Mouse (Mus musculus): ENCODE data around the gene Prkn. TPM values are rescaled to one million over a fixed set of nuclear protein-coding genes. Genes with fewer than 3 reads are reported as not detected.

Gene Prkn
- polyA plus RNA-seq, 1 experiment from 2014 or later = 2.8 TPM

DNA sequence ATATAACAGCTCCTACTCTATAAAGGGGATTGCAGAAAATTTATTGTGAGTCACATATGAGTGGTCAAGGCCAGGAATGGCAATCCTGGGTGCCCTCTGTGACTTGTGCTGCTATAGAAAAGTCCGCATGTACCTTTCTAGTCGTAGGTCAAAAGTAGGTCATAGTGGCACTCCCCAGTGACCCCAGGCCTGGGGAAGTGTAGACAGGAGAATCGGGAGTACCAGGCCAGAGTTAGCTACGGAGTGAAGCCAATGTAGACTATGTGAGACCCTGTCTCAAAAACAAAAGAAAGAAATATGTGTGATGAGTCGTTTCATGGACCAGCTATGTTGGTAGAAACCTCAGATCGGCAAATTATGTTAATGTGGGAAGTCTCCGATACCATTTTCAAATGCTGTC is 1206.8 kb downstream of the Prkn start:
- Histone ChIP-seq H3K4me2 (replicated peaks) (no peak overlapping the region), H3K4me1 (peaks cover 20% of the 10 kb centered on the region), H3K4me3 (replicated peaks) (no peak overlapping the region), H3K27ac (replicated peaks) (no peak overlapping the region), H3K27me3 (0 out of 2 replicates have a peak, but pooled peaks cover 3% of the 10 kb centered on the region), H3K9me3 (replicated peaks) (no peaks in the 10 kb centered on the region), H3K9ac (no peak overlapping the region), H3K36me3 (no peaks in the 10 kb centered on the region)
- 63% methylated on average over 7 of the region's 7 CpGs for WGBS
- ATAC-seq (ENCODE audit: insufficient number of reproducible peaks, low FRiP score, low TSS enrichment, low read depth) = no peak

DNA sequence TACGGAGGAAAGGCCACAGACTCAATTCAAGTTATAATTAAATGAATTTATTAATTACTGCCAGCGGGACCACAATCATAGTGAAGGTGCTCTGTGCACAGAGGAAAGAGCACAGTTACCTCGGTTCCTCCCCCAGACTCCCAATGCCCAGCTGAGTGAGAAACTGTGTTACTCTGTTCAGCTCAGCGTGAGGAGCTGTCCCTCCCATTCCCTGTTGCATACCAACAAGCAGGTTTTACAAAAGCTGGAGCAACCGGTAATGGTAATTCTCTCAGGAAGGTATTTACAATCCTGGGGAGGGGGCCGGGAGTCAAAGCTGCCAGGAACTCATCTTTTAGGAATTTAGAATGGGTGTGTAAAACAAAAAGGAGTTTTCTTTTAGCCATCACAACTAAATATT is 1207.3 kb downstream of the Prkn start:
- no peaks in the 10 kb centered on the region for H3K9me3 ChIP-seq (replicated peaks)
- no peak overlapping the region for H3K27ac ChIP-seq (replicated peaks)
- no peak overlapping the region for H3K9ac ChIP-seq
- 0 out of 2 replicates have a peak, but pooled peaks cover 3% of the 10 kb centered on the region for H3K27me3 ChIP-seq
- H3K4me2 ChIP-seq (replicated peaks) = no peak overlapping the region
- no peak for ATAC-seq (ENCODE audit: insufficient number of reproducible peaks, low FRiP score, low TSS enrichment, low read depth)
- H3K4me1 ChIP-seq = peaks cover 18% of the 10 kb centered on the region
- no peak overlapping the region for H3K4me3 ChIP-seq (replicated peaks)
- 25% methylated on average over 6 of the region's 6 CpGs for WGBS
- no peaks in the 10 kb centered on the region for H3K36me3 ChIP-seq

DNA sequence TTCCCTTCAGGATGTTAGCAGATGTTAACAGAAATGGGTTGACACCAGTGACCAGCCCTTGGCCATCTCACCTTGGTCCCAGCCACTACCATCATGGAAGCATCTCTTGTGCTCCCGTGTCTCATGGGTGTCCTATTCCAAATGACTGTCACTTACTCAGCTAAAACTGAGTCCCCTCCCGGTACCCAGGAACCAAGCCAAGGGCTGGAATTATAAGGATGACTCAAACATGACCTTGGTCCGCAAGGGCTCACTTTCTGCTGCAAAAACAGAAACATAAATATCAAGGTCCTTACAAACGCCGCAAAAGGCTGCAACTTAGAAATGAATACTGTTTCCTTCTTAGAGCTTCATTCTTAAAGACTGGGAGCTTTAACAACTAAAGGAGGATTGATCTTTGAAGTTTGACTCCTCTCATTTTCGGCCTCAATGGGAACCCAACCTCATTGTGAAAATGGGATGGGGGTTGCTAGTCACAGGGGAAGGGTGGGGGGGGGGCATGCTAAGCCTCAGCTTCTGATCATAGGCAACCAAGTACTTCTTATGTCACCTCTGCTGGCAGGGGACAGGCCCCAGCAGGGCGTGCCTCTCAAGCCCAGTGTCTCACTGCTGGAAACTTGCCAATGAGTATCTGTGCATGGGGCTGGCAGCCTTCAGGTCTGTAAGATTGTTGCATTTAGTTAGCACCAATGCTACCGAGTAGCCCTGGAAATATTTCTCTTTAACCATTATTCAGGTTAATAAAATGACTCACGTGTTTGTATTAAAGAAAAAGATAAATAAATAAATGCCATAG is 1208.7 kb downstream of the Prkn start:
- H3K27me3 ChIP-seq = no peaks in the 10 kb centered on the region
- 63% methylated on average over 9 of the region's 9 CpGs for WGBS
- no peak overlapping the region for H3K4me3 ChIP-seq (replicated peaks)
- H3K4me1 ChIP-seq = peaks cover 14% of the 10 kb centered on the region
- H3K9me3 ChIP-seq (replicated peaks) = no peaks in the 10 kb centered on the region
- no peak overlapping the region for H3K9ac ChIP-seq
- ATAC-seq (ENCODE audit: insufficient number of reproducible peaks, low FRiP score, low TSS enrichment, low read depth) = no peak; the same call in 1 of the 2 replicates
- no peak overlapping the region for H3K4me2 ChIP-seq (replicated peaks)
- H3K36me3 ChIP-seq = no peaks in the 10 kb centered on the region
- no peak overlapping the region for H3K27ac ChIP-seq (replicated peaks)

DNA sequence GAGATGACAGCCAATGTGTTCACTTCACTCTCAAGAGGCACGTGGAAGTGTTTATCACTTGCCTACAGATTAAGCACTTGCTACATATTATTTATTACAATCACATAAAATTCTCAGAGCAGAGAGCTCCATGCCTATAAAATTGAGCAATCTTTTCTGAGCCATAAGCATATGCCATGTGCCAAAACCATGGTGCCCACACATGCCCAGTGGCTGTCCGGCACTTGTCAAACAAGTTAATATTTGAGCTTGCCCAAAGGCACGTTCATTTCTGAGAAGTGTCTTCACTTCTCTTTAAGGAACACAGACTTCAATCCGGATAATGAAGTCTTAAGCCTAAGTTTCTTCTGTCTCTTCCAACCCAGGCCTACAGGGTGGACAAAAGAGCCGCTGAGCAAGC is 1210.1 kb downstream of the Prkn start:
- Histone ChIP-seq H3K4me3 (replicated peaks) (no peak overlapping the region), H3K4me1 (peaks cover 7% of the 10 kb centered on the region), H3K9ac (no peak overlapping the region), H3K27me3 (no peaks in the 10 kb centered on the region), H3K9me3 (replicated peaks) (no peaks in the 10 kb centered on the region), H3K36me3 (no peaks in the 10 kb centered on the region), H3K4me2 (replicated peaks) (no peak overlapping the region), H3K27ac (replicated peaks) (no peak overlapping the region)
- ATAC-seq (ENCODE audit: insufficient number of reproducible peaks, low FRiP score, low TSS enrichment, low read depth) = no peak
- 72% methylated on average over 5 of the region's 5 CpGs for WGBS

DNA sequence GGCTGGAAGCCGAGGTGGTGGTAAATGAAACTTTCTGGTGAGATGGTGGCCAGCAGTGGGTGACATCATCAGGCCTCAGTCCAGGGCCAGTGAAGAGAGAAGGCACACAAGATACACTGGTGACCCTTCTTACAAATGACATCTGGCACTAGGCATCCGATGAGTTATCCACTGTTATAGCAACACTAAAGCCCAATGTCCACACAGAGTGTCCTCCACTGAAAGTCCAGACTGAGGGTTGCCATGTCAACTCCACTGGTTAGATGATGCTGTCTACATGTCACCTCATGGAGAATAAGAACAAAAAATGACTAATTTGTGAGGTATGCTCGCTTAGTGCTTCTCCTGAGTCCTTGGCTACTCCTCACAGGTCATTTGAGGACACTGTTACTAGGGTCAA is 1210.8 kb downstream of the Prkn start:
- Histone ChIP-seq H3K27me3 (no peaks in the 10 kb centered on the region), H3K4me1 (peaks cover 2% of the 10 kb centered on the region; the same call in 1 of the 2 replicates), H3K9ac (no peak overlapping the region), H3K4me2 (replicated peaks) (no peak overlapping the region), H3K36me3 (no peaks in the 10 kb centered on the region), H3K4me3 (replicated peaks) (no peak overlapping the region), H3K9me3 (replicated peaks) (no peaks in the 10 kb centered on the region), H3K27ac (replicated peaks) (no peak overlapping the region)
- no peak for ATAC-seq (ENCODE audit: insufficient number of reproducible peaks, low FRiP score, low TSS enrichment, low read depth)
- 75% methylated on average over 3 of the region's 3 CpGs for WGBS

DNA sequence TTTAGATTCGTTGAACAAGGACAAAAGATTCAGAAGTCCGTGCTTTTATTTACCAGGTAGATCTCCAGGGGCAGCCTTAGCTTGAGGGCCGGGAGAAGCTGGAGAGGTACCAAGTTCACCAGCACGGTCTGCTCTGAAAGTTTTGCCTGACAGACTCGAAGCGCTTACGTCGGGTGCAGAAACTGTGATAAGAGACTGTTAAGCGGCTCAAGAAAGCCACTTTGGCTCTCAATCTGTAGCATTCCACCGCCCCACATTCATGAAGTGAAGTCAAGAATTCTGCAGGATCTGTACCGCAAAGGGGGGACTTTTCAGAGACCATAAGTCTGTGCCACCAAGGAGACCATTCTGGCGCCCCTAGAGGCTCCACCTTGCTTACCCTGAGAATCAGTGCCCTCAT is 1212.5 kb downstream of the Prkn start:
- H3K4me3 ChIP-seq (replicated peaks) = no peak overlapping the region
- no peak for ATAC-seq (ENCODE audit: insufficient number of reproducible peaks, low FRiP score, low TSS enrichment, low read depth)
- no peaks in the 10 kb centered on the region for H3K9me3 ChIP-seq (replicated peaks)
- no peak overlapping the region for H3K4me2 ChIP-seq (replicated peaks)
- no peaks in the 10 kb centered on the region for H3K36me3 ChIP-seq
- H3K27ac ChIP-seq (replicated peaks) = no peak overlapping the region
- WGBS = 87% methylated on average over 12 of the region's 12 CpGs
- H3K9ac ChIP-seq = no peak overlapping the region
- H3K27me3 ChIP-seq = no peaks in the 10 kb centered on the region
- H3K4me1 ChIP-seq = no peaks in the 10 kb centered on the region

DNA sequence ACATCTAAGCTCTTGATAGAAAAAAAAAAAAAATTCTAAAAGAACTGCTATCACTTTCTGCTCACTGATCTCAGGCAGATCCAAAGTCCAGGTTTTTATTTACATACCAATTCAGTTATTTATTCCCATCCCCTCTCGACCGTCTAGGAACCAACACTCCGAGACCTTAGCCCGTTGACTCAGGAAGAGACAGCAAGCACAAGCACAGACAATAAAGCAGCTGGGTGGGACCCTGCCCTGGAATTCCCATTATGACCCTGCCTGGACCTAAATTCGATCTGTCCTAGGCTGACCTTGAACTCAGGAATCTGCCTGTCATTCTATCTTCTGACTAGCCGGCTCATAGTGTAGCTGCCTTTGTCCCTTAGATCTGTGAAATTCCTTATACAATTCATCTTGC is 1218.9 kb downstream of the Prkn start:
- no peak overlapping the region for H3K27ac ChIP-seq (replicated peaks)
- no peaks in the 10 kb centered on the region for H3K4me1 ChIP-seq
- WGBS = 91% methylated on average over 6 of the region's 6 CpGs
- H3K4me2 ChIP-seq (replicated peaks) = no peak overlapping the region
- no peak overlapping the region for H3K9ac ChIP-seq
- H3K9me3 ChIP-seq (replicated peaks) = no peaks in the 10 kb centered on the region
- no peaks in the 10 kb centered on the region for H3K36me3 ChIP-seq
- no peak for ATAC-seq (ENCODE audit: insufficient number of reproducible peaks, low FRiP score, low TSS enrichment, low read depth)
- H3K4me3 ChIP-seq (replicated peaks) = no peak overlapping the region
- H3K27me3 ChIP-seq = no peaks in the 10 kb centered on the region

DNA sequence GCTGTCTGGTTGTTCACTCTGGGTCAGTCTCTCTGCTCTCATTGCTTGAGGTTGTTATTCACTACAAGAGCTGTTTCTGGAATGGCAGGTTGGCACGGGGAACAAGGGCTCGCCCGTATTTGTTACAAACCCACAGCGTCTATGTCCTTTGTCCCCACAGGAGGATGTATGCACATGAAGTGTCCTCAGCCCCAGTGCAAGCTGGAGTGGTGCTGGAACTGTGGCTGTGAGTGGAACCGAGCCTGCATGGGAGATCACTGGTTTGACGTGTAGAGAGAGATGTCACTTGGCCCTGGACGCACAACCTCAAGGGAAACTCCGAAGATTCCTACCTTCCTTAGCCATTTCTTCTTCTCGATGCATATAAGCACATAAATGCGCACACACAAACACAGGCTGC is 1221.2 kb downstream of the Prkn start:
- Histone ChIP-seq H3K4me2 (replicated peaks) (no peak overlapping the region), H3K9ac (no peak overlapping the region), H3K4me1 (no peaks in the 10 kb centered on the region), H3K27ac (replicated peaks) (no peak overlapping the region), H3K36me3 (no peaks in the 10 kb centered on the region), H3K9me3 (replicated peaks) (no peaks in the 10 kb centered on the region), H3K4me3 (replicated peaks) (no peak overlapping the region), H3K27me3 (no peaks in the 10 kb centered on the region)
- 84% methylated on average over 10 of the region's 10 CpGs for WGBS
- no peak for ATAC-seq (ENCODE audit: insufficient number of reproducible peaks, low FRiP score, low TSS enrichment, low read depth)

DNA sequence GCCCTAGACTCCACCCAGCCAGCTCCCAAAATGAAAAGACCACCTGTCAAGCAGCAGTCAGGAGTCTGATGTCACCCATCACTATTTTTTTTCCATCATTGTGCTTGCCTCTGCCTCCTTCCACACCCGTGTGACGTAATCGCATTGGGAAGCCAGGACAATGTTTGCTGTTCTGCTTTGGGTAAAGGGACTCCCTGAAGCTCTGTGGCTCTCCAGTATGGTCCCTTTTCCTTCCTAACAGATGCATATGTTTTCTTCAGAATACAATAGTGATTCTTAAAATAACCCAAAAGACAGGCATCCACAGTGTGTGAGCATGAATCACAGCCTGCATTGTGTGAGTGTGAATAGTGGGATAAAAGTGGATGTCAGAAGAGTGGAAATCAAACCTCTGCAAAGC is 1222.7 kb downstream of the Prkn start:
- no peak for ATAC-seq (ENCODE audit: insufficient number of reproducible peaks, low FRiP score, low TSS enrichment, low read depth)
- Histone ChIP-seq H3K27ac (replicated peaks) (no peak overlapping the region), H3K4me1 (no peaks in the 10 kb centered on the region), H3K27me3 (no peaks in the 10 kb centered on the region), H3K9ac (no peak overlapping the region), H3K4me3 (replicated peaks) (no peak overlapping the region), H3K9me3 (replicated peaks) (no peaks in the 10 kb centered on the region), H3K36me3 (no peaks in the 10 kb centered on the region), H3K4me2 (replicated peaks) (no peak overlapping the region)
- 72% methylated on average over 3 of the region's 3 CpGs for WGBS

DNA sequence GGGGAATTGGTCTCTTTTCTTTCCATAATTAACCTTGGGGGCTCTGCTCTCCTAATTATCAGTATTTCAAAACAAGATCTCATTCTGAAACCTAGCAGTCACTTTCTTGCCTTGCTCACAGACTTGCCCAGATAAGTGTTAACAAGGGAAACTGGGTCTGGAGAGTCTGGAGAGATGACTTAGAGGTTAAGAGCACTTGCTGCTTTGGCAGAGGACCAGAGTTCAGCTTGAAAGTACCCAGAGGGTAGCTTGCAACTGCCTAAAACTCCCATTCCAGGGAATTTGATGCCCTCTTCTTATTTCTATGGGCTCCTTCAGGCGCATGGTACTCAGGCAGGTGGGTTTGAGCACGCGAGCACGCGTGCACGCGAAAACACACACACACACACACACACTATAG is 1223.3 kb downstream of the Prkn start:
- no peak overlapping the region for H3K4me3 ChIP-seq (replicated peaks)
- H3K36me3 ChIP-seq = no peaks in the 10 kb centered on the region
- no peak overlapping the region for H3K9ac ChIP-seq
- no peak overlapping the region for H3K27ac ChIP-seq (replicated peaks)
- H3K4me1 ChIP-seq = no peaks in the 10 kb centered on the region
- H3K27me3 ChIP-seq = no peaks in the 10 kb centered on the region
- H3K4me2 ChIP-seq (replicated peaks) = no peak overlapping the region
- H3K9me3 ChIP-seq (replicated peaks) = no peaks in the 10 kb centered on the region
- ATAC-seq (ENCODE audit: insufficient number of reproducible peaks, low FRiP score, low TSS enrichment, low read depth) = no peak
- 95% methylated on average over 7 of the region's 7 CpGs for WGBS

DNA sequence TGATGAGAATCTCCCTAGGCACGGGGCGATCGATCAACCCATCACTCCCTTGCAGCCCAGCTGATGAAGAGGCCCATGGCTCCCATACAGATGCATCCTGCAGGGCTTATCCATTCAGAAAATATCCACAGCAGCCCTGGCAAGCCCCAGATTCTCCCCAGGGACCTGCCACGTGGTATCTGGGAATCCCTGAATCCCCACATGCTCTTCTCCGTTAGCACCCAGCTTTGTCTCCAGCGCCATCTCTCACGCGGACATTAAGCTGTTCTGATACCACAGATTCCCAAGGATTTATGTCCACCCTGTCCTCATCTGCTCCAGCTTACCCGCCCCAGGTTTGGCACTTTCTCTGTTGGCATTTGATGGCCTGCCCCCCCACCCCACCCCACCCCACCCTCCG is 1225.9 kb downstream of the Prkn start:
- H3K4me1 ChIP-seq = no peaks in the 10 kb centered on the region
- 76% methylated on average over 10 of the region's 10 CpGs for WGBS
- H3K4me3 ChIP-seq (replicated peaks) = no peak overlapping the region
- ATAC-seq (ENCODE audit: insufficient number of reproducible peaks, low FRiP score, low TSS enrichment, low read depth) = no peak
- no peaks in the 10 kb centered on the region for H3K9me3 ChIP-seq (replicated peaks)
- no peak overlapping the region for H3K27ac ChIP-seq (replicated peaks)
- no peaks in the 10 kb centered on the region for H3K27me3 ChIP-seq
- H3K9ac ChIP-seq = no peak overlapping the region
- no peak overlapping the region for H3K4me2 ChIP-seq (replicated peaks)
- no peaks in the 10 kb centered on the region for H3K36me3 ChIP-seq

DNA sequence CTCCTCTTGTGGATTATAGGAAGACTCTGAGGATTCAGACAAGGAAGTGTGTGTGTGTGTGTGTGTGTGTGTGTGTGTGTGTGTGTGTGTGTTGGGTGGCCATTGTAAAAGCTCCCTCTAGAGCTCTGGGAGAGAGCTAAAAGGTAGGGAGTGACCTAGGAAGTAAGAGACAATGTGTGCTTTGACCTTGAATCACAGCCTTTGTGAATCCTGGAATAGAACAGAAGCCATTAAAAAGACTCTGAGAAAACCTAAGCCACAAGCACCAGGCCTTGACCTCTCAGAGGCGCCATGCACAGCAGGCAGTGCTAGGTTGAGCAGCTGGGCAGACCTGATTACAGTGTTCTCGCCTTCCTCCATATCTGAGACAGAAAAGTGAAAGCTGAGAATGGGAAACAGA is 1236.6 kb downstream of the Prkn start:
- 56% methylated on average over 2 of the region's 2 CpGs for WGBS
- H3K4me1 ChIP-seq = no peaks in the 10 kb centered on the region
- no peaks in the 10 kb centered on the region for H3K36me3 ChIP-seq
- no peak for ATAC-seq (ENCODE audit: insufficient number of reproducible peaks, low FRiP score, low TSS enrichment, low read depth)
- H3K27ac ChIP-seq (replicated peaks) = no peak overlapping the region
- H3K9ac ChIP-seq = no peak overlapping the region
- H3K27me3 ChIP-seq = no peaks in the 10 kb centered on the region
- H3K4me2 ChIP-seq (replicated peaks) = no peak overlapping the region
- H3K4me3 ChIP-seq (replicated peaks) = no peak overlapping the region
- H3K9me3 ChIP-seq (replicated peaks) = no peaks in the 10 kb centered on the region
